Mouse (Mus musculus): ENCODE measurements around the gene 1700057G04Rik.
A peak's percentile ranks its signal among the peaks of the same experiment; 100 is the strongest.

The 1700057G04Rik gene

DNA sequence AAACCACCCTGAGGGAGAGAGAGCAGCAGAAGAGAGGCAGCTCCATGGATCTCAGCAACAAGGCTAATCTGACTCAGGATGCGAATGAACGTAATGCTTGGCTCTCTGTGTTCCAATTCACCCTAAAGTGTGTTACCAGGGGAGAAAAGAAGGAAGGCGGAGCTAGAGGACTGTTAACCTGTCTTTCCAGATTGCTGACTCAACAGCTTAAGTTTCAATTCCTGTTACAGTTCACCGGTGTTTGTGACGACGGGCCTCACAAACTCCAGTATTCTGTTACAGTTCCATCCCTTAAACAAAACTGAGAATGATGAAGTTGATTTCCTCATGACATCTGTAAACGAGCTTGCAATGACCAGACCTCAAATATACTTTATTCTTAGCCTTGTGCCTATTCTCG lies 4.1 kb upstream of the 1700057G04Rik start:
- DNase-seq (ENCODE audit: low read depth, low spot score): no peak

DNA sequence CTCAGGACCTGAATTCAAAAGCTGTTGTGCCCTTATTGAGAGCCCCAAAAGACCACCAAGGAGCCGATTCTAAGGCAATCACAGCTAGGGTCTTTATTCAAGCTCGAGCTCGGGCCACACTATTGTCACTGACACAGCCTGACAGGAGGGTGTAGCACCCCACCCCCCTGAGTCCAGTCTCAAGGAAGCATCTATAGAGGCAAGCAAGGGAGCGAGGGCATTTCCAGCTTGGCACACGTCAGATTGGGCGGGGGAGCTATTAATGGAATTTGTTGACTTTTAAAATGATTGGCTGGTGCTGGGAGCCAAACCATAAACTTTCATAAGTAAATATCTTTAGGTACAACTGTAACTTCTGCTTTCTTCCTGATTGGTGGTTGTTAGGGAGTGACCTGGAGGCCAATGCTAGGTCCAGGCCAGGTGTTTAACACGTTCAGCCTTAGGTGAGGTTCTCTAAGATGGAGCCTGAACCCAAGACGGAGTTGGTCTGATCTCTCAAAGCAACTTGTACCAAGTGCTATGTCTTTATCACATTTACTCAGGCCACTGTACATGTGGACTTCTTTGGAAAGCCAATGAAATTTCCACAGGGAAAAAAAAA lies 3.5 kb upstream of the 1700057G04Rik start:
- DNase-seq (ENCODE audit: low read depth, low spot score): no peak

DNA sequence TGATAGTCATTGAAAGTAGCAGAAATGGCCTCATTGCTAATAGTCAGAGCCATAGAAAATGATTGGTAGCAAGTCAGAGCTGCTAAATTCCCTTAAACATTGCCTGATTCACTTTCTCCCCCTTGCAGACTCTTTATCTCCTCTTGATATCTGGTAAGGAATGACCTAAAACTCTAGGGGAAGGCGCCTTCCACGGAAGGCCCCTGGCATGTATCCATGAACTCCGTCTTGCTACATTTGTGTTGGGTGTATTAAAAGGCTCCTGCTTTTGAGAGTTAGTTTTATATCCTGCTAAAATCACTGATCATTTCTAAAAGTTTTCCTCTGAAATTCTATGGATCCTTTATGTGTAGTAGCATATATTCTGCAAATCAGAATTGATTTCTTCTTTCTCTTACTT lies 7.6 kb downstream of the 1700057G04Rik start:
- no peak for DNase-seq (ENCODE audit: low read depth, low spot score)

DNA sequence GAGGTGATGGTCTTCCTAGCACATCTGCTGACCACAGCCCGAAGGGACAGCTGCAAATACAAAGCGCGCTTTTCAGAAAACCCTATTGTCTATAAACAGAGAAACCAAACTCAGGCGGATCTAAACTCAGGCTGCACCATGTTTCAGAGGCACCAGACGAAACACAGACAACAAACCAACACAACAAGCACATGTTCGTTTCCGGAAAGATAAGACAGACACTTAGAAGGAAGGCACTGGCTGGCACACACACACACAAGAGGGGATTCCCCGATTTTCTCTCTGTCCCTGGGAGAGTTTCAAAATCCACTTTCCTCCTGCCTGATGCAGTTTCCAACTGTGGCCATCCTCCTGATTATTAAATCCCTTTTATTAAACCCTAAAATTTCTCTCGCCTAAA lies 16.8 kb downstream of the 1700057G04Rik start:
- peak; percentile 6 for DNase-seq (ENCODE audit: low read depth, low spot score)

DNA sequence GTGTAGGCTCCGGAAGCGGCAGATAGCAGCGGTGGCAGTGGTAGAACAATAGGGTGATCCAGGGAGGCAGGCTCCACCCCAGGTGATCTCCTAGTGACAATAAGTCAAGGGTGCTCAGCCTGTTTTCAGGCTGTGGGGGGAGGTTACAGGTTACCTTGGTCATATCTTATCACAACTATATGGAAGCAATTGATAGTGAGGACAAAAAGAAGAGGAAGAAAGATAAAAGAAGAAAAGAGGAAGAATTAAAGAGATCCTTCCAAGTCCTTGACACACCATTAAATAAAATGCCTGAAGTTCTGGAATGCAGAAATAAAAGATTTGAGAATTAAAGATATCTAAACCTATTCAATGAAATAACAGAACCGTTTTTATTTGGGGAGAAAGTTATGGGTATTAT lies 17.6 kb downstream of the 1700057G04Rik start:
- DNase-seq (ENCODE audit: low read depth, low spot score): no peak

DNA sequence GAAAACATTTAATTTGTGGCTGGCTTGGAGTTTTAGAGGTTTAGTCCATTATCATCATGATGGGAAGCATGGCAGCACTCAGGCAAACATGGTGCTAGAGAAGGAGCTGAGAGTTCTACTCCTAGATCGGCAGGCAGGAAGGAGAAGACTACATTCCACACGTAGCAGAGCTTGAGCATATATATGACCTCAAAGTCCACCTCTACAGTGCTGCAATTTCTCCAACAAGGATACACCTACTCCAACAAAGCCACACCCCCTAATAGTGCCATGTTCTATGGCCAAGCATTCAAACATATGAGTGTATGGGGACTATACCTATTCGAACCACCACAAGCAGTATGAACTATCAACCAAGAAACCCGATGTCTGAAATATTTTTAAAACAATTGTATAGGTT lies 22.2 kb downstream of the 1700057G04Rik start:
- no peak for DNase-seq (ENCODE audit: low read depth, low spot score)

DNA sequence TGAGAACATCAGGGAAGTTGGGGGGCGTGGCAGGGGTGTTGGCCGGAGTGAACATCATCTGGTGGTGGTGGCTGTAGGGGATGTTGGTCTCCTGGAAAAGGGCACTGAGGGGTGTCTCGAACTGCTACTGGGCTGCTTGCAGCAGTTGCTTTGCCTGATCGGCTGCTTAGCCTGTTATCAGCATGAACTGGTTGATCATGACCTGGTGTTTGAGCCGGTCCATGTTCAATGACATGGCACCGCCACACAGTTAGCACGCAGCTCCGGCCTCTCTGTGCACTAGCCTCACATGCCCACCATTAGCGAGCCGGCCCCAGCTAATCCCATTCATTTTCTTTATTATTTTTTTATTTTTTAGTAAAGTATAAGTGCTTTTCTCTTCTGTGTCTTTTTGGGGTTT lies 25.7 kb downstream of the 1700057G04Rik start:
- no peak for DNase-seq (ENCODE audit: low read depth, low spot score)

DNA sequence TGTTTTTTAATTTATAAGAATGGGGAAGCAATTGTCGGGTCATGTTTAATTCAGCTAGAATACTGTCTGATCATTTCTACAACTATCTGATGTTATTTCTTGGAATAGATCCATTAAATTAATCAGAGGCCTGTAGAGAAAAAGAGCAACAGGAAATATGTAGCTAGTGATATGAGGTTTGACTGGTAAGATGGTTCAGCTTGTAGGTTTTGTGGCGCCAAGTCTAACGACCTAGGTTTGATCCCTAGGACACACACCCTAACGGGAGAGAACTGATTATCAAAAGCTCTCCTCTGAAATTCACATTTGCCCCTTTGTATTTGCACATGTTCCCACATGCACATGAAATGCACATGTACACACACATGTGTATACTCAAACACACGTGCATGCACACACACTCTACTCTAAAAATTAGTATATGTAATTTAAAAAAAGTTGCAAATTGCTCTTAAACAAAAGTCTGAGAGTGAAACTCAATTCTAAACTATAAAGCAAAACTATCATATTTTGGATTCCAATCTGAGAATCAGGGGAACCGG lies 26.2 kb downstream of the 1700057G04Rik start:
- DNase-seq (ENCODE audit: low read depth, low spot score): no peak

DNA sequence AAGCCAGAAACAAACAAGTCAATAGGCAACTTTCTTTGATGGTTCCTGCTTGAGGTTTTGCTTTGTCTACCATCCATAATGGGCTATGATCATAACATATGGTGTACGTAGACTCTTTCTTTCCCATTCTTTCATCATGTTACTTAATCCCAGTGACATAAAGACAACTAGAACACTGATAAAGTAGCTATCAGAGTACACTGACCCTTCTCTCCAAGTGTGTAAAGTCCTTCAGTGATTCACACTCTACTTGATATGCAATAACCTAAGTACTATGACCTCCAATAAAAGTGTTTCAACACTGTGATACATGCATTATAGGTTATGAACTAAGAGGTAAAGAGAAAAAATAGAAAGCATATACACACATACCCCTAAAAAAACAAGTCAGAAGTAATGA lies 27.9 kb downstream of the 1700057G04Rik start:
- no peak for DNase-seq (ENCODE audit: low read depth, low spot score)

DNA sequence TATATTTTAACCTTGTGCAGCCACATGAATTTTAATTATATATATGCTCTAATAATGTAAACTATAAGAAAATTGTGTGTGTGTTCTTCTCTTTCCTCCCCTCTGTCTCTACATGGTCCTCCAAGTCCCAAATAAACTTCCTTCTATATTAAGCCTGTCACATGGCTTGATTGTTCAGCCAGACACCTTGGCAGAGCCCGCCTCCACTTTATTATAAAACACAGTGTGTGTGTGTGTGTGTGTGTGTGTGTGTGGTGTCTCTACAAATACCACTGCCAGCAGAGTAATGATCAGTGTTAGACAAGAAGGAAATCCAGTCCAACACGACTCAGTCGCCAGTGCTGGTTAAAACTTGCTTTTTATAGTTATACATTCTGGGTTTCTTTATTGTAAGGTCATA lies 28.5 kb downstream of the 1700057G04Rik start:
- no peak for DNase-seq (ENCODE audit: low read depth, low spot score)

DNA sequence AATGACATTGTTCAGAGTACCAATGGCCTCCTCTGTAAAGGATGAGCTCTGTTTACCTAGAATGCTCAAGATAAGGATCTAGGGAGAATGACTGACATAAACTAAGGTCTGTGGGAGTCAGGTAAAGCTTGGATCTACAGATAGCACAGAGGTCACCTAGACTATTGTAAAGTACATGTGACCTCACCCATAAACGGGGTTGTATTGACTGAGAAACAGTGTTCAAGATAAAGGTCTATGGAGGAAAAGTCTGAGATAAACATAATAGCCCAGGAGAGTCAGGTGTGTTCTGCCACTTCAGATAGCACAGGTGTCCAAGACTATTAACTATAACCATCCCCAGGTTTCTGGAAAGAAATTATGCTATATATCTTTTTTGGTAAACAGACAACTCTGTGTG lies 29.8 kb downstream of the 1700057G04Rik start:
- DNase-seq (ENCODE audit: low read depth, low spot score): no peak

DNA sequence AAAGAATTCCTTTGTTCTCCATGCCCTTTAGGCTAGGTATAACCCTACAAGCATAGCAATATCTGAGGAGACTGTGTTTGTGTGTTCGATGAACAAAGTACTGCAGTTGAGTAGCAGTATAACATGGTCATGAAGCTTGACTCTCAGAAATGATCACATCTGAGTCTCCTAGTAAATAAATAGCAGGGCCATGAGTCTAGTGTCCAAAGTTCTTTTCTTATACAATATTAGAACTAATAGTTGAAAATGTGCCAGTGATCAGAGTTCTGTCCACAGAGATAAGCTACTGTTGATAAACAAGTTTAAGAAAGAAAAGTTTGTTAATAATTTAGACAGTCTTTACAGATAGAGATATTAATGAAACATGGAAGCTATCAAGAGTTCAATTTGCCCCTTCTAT lies 42.7 kb downstream of the 1700057G04Rik start:
- DNase-seq (ENCODE audit: low read depth, low spot score): no peak

DNA sequence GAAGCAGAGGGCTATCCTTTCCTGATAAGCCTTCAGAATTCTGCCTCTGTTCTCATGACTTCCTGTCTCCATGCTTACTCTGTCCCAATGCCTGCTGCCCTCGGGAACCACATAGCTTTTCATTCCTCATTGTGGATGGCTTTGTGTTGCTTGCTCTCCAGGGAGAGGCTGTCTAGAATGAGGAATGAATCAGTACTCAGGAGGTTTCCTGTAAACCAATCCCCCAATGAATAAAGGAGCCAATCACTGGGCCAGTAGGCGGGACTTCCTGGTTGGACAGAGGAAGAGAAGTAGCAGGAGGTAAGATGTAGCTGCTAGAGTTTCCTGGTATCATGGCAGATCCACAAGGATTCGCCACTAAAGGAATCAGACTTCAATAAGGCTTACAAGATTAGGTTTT lies 44.1 kb downstream of the 1700057G04Rik start:
- peak; percentile 59 for DNase-seq (ENCODE audit: low read depth, low spot score)

DNA sequence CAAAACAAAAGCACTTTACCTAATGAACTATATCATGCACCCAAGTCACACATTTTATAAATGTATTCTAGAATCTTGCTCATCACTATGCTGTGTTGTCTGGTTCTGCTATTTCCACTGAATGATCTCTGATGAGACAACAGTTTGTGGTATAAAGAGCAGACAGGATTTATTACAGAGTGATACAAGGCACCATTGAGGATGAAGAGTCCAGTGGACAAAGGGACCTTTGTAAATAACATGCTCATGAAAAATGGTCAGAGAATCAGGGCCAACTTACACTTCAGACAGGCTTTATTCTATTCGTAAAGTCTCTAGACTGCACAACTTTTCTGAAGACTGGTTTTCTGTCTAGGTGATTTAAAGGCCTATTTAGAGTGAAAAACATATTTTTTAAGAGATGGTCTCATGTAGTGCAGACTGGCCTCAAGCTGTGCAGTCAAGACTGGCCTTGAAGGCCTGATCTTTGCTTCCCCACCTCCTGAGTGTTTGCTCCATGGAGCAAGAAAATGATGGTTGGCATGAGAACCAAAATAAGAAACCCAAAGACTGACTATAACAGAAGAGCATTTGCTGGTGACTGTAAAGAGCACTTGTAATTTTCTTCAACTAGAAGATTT lies 51.6 kb downstream of the 1700057G04Rik start:
- no peak for DNase-seq (ENCODE audit: low read depth, low spot score)

DNA sequence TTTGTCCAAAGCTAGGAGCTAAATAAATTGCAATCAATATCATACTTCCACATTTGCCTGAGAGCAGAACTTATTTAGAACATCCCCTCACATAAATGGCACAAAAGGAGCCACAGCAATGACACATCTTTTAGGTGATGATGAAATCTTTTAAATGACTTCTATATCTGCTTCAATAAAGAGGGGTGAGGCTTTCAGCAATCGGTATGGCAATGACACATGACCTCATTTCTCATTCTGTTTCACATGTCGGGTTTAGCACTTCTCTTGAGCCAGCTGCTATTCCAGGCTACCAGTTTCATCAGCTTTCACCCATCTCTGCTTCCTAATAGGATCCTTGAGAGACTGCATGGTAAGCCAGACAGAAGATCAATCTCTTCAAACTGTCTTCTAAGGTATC lies 54.3 kb downstream of the 1700057G04Rik start:
- no peak for DNase-seq (ENCODE audit: low read depth, low spot score)

DNA sequence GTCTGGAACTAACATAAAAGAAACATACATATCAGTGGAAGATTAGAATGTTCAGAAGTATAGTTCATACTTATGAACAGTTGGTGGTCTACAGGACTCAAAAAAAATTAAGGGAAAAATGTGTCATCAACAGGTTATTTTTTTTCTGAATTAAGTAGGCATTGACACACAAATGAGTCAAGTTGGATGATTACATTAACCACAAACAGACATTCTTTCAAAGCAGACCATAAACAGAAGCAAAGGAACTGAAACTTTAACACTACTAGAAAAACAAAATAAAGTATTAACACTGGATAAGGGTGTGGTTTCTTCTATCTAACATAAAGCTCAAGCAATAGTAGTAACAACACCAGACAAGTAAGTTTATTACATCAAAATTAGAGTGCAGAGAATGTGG lies 59.7 kb downstream of the 1700057G04Rik start:
- DNase-seq (ENCODE audit: low read depth, low spot score): no peak

DNA sequence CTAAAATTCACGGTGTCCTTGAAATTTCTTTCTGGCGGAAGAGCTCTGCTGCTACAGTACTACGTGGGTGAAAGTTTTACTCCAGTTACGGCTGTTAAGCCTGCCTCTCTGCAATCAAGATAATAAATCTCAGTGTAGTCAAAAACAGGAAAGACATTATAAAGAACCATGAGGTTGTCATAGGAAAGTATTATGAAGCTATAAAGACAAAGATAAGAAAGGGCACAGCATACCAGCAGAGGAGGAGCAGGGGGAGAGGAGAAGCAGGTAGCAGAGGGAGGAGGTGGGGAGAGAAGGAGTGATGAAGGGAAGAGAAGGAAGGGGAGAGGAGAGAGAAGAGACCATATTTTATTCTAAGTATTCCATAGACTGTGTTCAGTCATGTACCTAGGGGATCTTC lies 64.7 kb downstream of the 1700057G04Rik start:
- DNase-seq (ENCODE audit: low read depth, low spot score): no peak

DNA sequence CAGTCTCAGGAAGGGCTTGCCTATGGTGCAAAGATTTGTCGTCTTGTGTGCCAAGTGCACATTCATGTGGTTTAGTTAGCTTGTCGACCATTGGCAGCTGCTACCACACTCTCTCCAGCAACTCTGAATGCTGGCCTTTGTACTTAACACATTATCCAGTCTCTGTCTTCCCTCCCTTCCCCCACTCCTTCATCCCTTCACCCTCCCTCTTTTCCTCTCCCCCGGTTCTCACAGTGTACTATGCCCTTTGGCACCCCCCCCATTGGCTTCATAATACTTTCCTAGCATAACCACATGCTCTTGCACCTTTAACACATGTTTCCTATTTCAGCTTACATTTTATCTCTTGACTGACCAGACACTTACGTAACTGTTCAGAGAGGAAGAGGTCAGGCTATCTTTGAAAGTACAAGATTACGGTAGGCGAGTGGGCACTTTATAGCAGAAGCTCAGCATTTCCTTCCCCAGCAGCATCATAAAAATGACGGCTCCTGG lies 65.6 kb downstream of the 1700057G04Rik start:
- DNase-seq (ENCODE audit: low read depth, low spot score): no peak

DNA sequence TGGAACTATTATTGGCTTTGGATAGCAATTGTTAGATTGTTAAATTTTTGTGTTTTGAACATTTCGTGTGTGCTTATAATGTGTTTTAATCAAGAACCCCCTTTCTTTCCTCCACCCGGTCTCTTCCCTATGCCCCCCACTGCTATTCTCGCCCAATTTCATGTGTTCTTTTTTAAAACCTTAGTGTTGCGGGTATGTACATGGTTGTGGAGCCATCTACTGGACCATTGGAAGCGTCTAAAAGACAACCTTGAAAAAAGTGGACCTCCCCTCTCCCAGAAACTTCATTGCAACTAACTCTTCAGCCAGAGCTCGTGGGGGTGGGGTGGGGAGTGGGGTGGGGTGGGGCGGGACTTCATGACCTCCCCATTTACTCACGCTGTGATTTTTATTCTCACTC lies 66.2 kb downstream of the 1700057G04Rik start:
- DNase-seq (ENCODE audit: low read depth, low spot score): peak; percentile 4

DNA sequence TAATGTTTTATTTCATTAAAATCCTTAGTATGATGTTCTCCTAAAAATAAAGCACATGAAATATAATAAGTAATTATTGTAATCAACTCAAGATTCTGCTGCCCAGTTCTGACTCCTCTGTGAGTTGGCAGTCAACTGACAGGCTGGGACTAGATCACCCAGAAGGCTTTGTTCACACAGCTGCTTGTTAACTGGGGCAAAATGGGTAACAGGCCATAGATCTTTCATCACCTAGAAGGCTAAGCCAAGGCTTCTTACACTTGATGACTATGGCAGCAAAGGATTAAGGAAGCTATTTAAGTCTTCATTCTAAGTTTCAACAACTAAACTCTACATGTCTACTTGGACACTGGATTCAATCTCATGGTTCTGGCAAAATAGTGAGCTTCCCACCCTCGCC lies 68.8 kb downstream of the 1700057G04Rik start:
- no peak for DNase-seq (ENCODE audit: low read depth, low spot score)

DNA sequence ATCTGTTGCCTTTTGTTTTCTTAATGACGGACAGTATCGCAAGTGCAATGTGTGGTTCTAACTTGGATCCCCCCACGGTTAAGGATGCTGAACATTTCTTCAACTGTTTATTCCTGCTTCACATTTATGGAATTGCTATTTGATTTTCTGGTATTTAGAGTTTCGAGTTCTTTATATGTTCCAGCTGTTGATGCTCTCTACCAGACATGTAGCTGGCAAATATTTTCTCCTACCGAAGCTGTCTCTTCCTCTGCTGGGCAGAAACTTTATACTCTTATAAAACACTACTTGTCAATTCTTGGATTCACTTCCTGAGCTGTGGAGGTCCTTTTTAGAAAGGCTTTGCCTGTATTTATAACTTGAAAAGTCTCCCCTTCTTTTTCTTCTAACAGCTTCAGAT lies 70.1 kb downstream of the 1700057G04Rik start:
- no peak for DNase-seq (ENCODE audit: low read depth, low spot score)

DNA sequence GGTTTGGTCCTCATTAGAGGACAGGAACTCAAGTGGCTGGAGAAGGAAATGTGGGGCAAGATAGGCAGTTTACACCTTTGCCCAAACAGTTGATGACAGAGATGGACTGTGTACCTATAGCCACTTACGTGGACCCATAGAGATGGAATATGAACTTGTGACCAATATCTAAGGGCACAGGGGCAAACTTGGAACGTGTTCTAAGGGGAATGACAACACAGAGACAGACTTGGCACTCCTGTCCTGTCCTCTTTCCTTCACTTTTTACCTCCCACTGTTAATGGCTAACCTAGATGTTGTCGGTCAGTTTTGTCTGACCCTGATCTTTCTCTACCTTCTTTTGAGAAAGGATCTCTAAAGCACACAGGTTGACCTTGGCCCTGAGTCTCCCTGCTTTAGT lies 74.2 kb downstream of the 1700057G04Rik start:
- no peak for DNase-seq (ENCODE audit: low read depth, low spot score)

DNA sequence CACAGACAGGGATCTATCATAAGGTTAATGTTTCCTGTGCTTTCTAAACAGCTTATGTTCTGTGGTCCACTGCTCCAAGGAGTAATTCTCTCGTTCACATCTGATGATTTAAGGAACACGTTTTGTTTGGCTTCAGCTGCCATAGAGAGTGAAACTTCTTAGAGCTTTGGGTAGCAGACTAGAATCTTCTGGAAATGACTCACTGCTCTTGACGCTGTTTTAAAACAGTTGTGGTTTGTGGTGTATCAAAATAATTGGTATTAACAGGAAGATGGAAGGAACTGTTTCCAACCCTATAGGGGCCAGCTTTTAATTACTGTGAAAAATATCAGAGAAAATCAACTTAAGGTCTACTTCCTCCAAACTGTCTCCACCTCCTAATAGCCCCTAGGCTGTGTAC lies 75.2 kb downstream of the 1700057G04Rik start:
- DNase-seq (ENCODE audit: low read depth, low spot score): no peak
